Mouse (Mus musculus) embryonic facial prominence, embryonic 13.5 days (tissue): ENCODE data around the gene Sptssb. TPM values are rescaled to one million over a fixed set of nuclear protein-coding genes. Genes with fewer than 3 reads are reported as not detected.

Source experiments
- ATAC-seq: fragments of 200-750 bp; cut with Nextera tagmentation; 2 replicates; pipeline ENCODE4 v1.8.0; 2017; ENCODE audit warnings: low read depth; ENCODE audit not compliant: insufficient number of reproducible peaks, insufficient read depth, low FRiP score, low TSS enrichment
- H3K27ac ChIP-seq: fragments of 300-500 bp; sonication (generic); 2 replicates; pipeline ENCODE4 v1.5.1; 2015; ENCODE audit warnings: moderate library complexity, mild to moderate bottlenecking, inconsistent platforms
- H3K27me3 ChIP-seq: fragments of 300-500 bp; sonication (generic); 2 replicates; pipeline ENCODE4 v1.6.1; 2015; ENCODE audit warnings: mild to moderate bottlenecking, inconsistent platforms
- H3K36me3 ChIP-seq: fragments of 300-500 bp; sonication (generic); 2 replicates; pipeline ENCODE4 v1.6.1; 2015; ENCODE audit warnings: mild to moderate bottlenecking, inconsistent platforms
- H3K4me1 ChIP-seq: fragments of 300-500 bp; sonication (generic); 2 replicates; pipeline ENCODE4 v1.6.1; 2015; ENCODE audit warnings: inconsistent platforms
- H3K4me2 ChIP-seq: fragments of 300-500 bp; sonication (generic); 2 replicates; pipeline ENCODE4 v1.6.1; 2015; ENCODE audit warnings: moderate library complexity, mild to moderate bottlenecking, inconsistent platforms
- H3K4me3 ChIP-seq: fragments of 300-500 bp; sonication (generic); 2 replicates; pipeline ENCODE4 v1.5.1; 2015; ENCODE audit warnings: mild to moderate bottlenecking, inconsistent platforms
- H3K9ac ChIP-seq: fragments of 300-500 bp; sonication (generic); 2 replicates; pipeline ENCODE4 v1.6.1; 2015; ENCODE audit warnings: mild to moderate bottlenecking, inconsistent platforms
- H3K9me3 ChIP-seq: fragments of 300-500 bp; sonication (generic); 2 replicates; pipeline ENCODE4 v1.6.1; 2016; ENCODE audit warnings: inconsistent platforms
- WGBS: fragments of 180-500 bp; shearing (Covaris S2); methylation state at CpG from one replicate; pipeline ENCODE4 v1.1.7; 2015; ENCODE audit warnings: mixed read lengths; 5-methylcytosine and 5-hydroxymethylcytosine counted together
- polyA plus RNA-seq: library from polyadenylated mRNA; unstranded; fragments of >200 nt; fragmentation: Nextera tagmentation; extraction: Ambion mirVana; gene quantifications from 2 replicates; pipeline ENCODE4 v1.2.1, GENCODE M21; 2015

The Sptssb gene
- polyA plus RNA-seq, 1 experiment from 2014 or later: 0.63 TPM

GRCm38 (mm10) chr3:69797533-69797932 lies 62.2 kb downstream of the Sptssb start:
- peaks cover 7% of the 10 kb centered on the region; the same call in 1 of the 2 replicates for H3K9me3 ChIP-seq
- no peak overlapping the region for H3K4me3 ChIP-seq
- ATAC-seq: no peak
- no peaks in the 10 kb centered on the region for H3K27me3 ChIP-seq
- no peak overlapping the region for H3K4me2 ChIP-seq
- no peaks in the 10 kb centered on the region for H3K4me1 ChIP-seq
- no peak overlapping the region for H3K27ac ChIP-seq
- 77% methylated on average over 4 of the region's 4 CpGs for WGBS
- no peaks in the 10 kb centered on the region for H3K36me3 ChIP-seq
- H3K9ac ChIP-seq: no peak overlapping the region

GRCm38 (mm10) chr3:69792823-69793417 lies 66.8 kb downstream of the Sptssb start:
- Histone ChIP-seq H3K9me3 (peaks cover 7% of the 10 kb centered on the region; the same call in 1 of the 2 replicates), H3K4me2 (no peak overlapping the region), H3K36me3 (no peaks in the 10 kb centered on the region), H3K27ac (no peak overlapping the region), H3K9ac (no peak overlapping the region), H3K27me3 (no peaks in the 10 kb centered on the region), H3K4me3 (no peak overlapping the region), H3K4me1 (no peaks in the 10 kb centered on the region)
- ATAC-seq: no peak
- 75% methylated on average over 3 of the region's 3 CpGs for WGBS

GRCm38 (mm10) chr3:69779246-69779796 lies 80.4 kb downstream of the Sptssb start:
- 72% methylated on average over 4 of the region's 4 CpGs for WGBS
- Histone ChIP-seq H3K4me2 (no peak overlapping the region), H3K9ac (no peak overlapping the region), H3K27ac (no peak overlapping the region), H3K4me3 (no peak overlapping the region), H3K36me3 (no peaks in the 10 kb centered on the region), H3K9me3 (no peaks in the 10 kb centered on the region), H3K27me3 (no peaks in the 10 kb centered on the region), H3K4me1 (no peaks in the 10 kb centered on the region)
- ATAC-seq: no peak

- no peak overlapping the region for H3K4me2 ChIP-seq
- no peak overlapping the region for H3K27ac ChIP-seq
- 89% methylated on average over 4 of the region's 4 CpGs for WGBS
- H3K9me3 ChIP-seq: no peaks in the 10 kb centered on the region
- H3K4me3 ChIP-seq: no peak overlapping the region
- H3K9ac ChIP-seq: no peak overlapping the region
- H3K4me1 ChIP-seq: no peaks in the 10 kb centered on the region
- no peak for ATAC-seq
- no peaks in the 10 kb centered on the region for H3K36me3 ChIP-seq
- H3K27me3 ChIP-seq: no peaks in the 10 kb centered on the region
Observed at GRCm38 (mm10) chr3:69773356-69773755, 86.4 kb downstream of the Sptssb start.

Other genes starting within 250 kb of the Sptssb start
- gene Nmd3, start 138.0 kb downstream of the Sptssb start, polyA plus RNA-seq: 136 TPM in 2 replicates
- gene Otol1, start 147.7 kb upstream of the Sptssb start, polyA plus RNA-seq: not detected in 2 replicates